Mouse (Mus musculus) adrenal gland (tissue): ENCODE results near the gene Ldb1.
"Not testable (repeated sequence)": the region's sequence is repeated elsewhere in the genome, so short reads cannot be mapped to it uniquely, and the experiment has no call there.

Experiments
- intact Hi-C: fragments of 180-260 bp; cut with DNase I; formaldehyde crosslinking; loops from one replicate; pipeline ENCODE4 v1.15.1; 2025

Gene Ldb1

GRCm38 (mm10) chr19:46029652-46030051 is 15.4 kb downstream of the Ldb1 start:
- intact Hi-C loops, result no loop called here

DNA sequence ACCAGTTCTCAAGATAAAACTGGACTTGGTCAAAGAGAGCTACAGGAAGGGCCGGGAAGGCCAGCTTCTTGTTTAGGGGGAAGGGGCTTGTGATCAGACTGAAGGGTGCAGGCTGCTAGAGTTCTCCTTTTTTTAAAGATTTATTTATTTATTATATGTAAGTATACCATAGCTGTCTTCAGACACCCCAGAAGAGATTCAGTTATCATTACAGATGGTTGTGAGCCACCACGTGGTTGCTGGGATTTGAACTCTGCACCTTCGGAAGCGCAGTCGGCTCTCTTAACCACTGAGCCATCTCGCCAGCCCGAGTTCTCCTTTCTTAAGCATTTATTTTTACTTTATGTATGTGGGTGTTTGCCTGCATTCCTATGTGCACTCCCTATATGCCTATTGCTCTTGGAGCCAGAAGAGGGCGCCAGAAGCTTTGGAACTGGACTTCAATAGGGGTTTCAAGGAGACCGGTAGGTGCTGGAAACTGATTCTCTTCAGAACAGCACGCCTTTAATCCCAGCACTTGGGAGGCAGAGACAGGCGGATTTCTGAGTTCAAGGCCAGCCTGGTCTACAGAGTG is 16.2 kb downstream of the Ldb1 start:
- intact Hi-C loops, result no loop called here

DNA sequence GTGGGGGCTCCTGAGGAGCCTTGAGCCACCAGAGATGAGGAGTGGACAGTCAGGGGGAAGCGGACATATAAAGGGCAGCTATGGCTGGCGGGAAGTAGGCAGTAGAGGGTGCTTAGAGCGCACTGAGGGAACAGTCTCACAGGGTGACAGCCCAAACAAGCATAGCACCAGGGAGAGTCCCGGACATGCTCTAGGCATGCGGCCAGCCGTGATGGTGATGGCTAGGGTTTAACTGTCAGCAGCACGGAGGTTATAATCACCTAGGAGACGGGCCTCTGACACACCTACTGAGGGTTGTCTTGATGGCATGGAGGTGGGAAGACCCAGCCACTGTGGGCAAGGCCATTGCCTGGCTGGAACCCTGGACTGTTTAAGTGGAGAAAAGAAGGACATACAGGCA is 18.4 kb downstream of the Ldb1 start:
- intact Hi-C loops, result no loop called here

GRCm38 (mm10) chr19:46024959-46025358 is 20.1 kb downstream of the Ldb1 start:
- intact Hi-C loops, result no loop called here

DNA sequence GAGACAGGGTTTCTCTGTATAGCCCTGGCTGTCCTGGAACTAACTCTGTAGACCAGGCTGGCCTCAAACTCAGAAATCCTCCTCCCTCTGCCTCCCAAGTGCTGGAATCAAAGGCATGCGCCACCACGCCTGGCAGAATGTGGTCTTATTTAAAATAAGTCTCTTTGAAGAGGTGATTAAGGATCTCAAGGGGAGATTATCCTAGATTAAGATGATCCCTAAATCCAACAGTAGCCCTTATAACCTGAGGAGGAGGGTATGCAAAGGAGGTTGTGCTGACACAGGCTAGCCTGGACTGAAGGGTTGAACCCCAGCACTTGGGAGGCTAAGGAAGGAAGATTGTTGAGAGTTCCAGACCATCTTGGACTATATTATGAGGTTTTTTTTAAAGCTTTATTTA is 29.0 kb downstream of the Ldb1 start:
- intact Hi-C loops, result no loop called here

DNA sequence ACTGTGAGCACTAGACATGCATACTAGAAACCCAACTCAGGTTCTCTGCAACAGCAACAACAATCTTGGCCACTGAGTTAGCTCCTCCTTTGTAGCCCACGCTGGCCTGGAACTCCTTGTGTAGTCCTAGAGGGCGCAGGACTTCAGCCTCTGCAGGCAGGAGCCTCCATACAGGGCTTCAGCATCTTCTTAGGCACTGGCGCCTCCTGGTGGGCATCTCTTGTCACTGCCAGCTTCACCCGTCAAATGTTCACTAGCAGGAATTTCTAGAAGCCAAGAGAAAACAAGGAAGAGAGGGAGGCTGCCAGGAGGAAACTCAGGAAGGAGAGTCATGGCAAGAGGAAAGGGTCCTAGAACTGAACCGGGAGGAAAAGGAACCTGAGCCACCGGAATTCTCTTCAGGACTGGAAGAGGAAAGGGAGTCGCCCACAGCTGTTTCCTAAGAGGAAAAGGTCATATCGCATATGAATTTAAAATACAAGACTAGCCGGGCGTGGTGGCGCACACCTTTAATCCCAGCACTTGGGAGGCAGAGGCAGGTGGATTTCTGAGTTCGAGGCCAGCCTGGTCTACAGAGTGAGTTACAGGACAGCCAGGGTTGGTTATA is 30.3 kb downstream of the Ldb1 start:
- intact Hi-C loops, result loop anchor here (2.0 kb wide), 1 partner anchor 202 kb away; no protein-coding TSS in a partner anchor

DNA sequence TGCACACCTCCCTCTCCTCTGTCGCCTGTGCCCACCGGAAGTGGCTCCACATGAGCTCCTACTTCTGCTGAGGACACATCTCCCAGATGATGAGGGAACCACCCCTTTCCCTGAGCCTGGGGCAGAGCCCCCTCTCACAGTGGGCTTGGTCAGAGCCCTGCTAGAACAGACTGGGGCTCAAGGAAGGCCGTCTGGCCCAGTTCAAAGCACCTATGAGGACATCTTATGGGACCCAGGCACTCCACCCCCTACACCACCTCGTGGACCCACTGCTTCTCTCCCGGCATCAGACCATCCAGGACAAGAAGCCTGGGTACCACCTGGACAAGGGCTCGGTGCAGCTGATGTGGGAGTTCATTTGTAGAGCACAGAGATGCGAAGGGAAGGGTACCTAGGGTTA is 39.3 kb downstream of the Ldb1 start:
- intact Hi-C loops, result no loop called here

- intact Hi-C loops, result loop anchor here (5.0 kb wide), 1 partner anchor 43 kb away; no protein-coding TSS in a partner anchor
Measured at GRCm38 (mm10) chr19:46004814-46005466, 40.1 kb downstream of the Ldb1 start.

- intact Hi-C loops, result loop anchor here (5.0 kb wide), 1 partner anchor 41 kb away; no protein-coding TSS in a partner anchor
Measured at GRCm38 (mm10) chr19:46003371-46004226, 41.4 kb downstream of the Ldb1 start, which contains the start of gene Hps6. TSS of gene Hps6 (plus strand) at chr19:46003508.

DNA sequence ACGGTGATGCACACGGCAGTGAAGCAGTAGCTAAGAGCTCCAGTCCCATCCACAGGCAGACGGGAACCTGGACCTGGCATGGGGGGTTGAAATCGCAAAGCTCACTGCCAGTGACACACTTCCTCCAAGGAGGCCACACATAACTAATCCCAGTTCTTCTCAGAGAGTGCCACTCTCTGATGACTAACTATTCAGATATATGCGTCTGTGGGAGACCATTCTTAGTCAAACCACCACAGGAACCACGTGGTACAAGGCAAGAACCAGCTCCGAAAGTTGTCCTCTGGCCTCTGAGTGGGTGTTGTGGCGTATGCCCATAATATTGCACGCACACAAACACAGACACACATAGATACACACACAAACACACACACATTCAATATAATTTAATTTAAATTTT is 42.7 kb downstream of the Ldb1 start:
- intact Hi-C loops, result loop anchor here (5.0 kb wide), 1 partner anchor 40 kb away; no protein-coding TSS in a partner anchor

DNA sequence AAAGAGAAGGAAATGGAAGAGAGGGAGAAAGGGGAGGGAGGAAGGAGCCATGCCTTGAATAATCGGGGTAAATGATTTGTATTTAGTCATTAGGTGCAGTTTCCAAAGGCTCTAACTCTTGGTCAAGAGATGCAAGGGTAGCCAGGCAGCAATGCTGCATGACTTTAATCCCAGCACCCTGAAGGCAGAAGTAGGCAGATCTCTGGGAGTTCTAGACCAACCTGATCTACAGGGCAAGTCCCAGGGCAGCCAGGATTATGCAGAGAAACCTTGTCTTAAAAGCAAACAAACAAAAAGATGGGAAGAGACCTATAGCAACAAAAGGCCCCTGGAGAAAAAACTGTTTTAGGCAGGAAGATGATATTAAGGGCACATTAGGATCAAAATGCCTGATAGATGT is 45.6 kb downstream of the Ldb1 start:
- intact Hi-C loops, result no loop called here

DNA sequence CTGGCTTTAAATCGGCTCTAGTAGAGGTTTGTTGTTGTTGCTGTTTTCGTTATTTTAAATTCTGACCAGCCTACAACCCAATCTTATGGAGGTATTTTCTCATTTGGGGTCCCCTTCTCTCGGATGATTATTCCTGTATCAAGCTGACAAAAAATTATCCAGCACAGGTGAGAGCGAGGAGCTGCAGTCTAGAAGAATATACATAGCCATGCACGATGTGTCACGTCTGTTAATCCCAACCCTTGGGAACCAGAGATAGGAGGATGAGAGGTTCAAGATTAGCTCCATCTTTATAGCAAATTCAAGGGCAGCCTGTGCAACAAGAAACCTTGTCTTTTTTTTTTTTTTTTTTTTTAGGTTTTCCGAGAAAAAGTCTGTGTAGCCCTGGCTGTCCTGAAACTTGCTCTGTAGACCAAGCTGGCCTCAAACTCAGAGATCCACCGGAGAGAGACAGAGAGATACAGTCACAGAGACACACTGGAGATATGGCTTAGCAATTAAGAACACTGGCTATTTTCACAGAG is 46.3 kb downstream of the Ldb1 start:
- intact Hi-C loops, result no loop called here

DNA sequence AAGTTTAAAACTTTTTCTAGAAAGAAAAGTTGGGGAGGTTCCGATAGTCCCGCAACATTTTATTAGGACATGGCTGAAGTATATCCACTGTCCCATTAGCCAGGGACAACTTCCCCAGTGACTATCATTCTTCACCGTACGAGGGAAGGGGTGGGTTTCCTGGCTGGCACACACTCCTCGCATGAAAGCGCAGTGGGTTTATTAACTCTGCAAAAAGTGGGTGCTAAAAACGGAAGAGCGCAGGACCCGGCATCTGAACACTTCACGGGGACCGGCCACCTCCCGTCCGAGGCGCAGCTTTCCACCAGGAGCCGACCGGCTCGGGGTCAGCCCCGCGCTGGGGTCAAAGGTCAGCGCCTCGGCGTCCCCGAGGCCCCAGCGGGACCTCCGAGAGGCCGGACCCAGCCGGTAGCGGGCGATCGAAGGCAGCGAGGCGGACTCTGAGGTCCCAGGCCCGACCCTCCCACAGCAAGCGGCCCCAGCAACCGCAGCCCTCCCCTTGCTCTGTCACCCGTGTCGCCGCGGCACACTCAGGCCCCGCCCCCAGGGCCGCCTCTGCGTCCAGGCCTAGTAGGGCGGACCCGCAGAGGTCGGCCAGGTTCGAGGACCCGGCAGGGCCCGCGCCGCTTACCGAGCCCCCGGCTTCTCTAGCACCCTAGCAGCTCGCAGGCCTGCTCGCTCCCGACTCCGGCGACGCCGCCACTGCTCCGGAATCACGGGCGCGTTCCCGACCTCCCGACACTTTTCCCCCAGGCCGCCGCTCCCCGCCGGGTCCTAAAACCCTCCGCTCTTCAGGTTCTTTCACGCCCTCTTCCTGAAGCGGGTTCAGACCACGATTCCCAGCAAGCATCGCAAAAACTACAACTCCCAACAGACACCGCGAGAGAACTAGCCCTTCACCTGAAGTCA is 47.0 kb downstream of the Ldb1 start, which contains the start of gene Armh3:
Armh3 (minus strand) TSS at position 704 of the 909 bp plus-strand sequence.
- intact Hi-C loops, result no loop called here

- intact Hi-C loops, result no loop called here
Measured at GRCm38 (mm10) chr19:45997365-45997764, 47.6 kb downstream of the Ldb1 start.

- intact Hi-C loops, result no loop called here
Measured at GRCm38 (mm10) chr19:45993981-45994737, 50.9 kb downstream of the Ldb1 start.

- intact Hi-C loops, result not testable (repeated sequence)
Measured at GRCm38 (mm10) chr19:45993441-45993840, 51.6 kb downstream of the Ldb1 start.

DNA sequence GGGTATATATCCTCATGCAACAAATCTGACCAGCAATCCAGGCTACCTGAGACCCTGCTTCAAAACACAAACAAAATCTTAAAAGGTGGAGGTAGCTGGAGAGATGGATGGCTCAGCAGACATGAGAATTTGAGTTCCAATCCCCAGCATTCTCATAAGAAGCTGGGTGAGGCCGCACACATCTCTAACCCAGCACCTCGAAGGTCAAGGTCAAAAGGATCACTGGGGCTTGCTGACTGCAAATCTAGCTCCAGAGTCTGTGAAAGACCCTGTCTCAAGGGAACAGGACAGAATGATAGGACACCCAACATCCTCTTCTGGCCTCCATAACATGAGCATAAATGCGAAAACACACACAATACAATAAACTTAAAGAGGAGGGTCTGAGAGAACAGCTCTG is 53.8 kb downstream of the Ldb1 start:
- intact Hi-C loops, result no loop called here

DNA sequence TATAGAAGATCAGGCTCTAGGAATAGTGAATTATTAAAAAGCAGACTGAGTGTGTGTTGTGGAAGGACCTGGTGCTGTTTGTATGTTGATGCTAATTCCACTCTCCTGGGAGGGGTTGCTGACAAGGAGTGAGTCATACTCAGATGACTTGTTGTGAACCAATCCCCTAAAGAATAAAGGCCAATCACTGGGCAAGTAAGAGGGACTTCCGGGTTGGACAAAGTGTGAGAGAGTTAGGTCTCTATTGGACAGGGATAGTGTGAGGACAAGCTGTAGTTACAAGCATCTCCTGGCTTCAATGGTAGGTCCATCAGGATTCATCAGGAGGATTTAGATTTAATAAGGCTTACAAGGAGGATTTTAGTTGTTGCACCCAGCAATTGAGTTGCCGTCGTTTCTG is 56.8 kb downstream of the Ldb1 start:
- intact Hi-C loops, result no loop called here

- intact Hi-C loops, result no loop called here
Measured at GRCm38 (mm10) chr19:45984379-45984778, 60.6 kb downstream of the Ldb1 start.
